Mouse (Mus musculus): ENCODE measurements at regions not wholly inside any gene's neighbourhood (a gene's known extent, or its start where the extent isn't known, plus 50 kb on each side); places are given as distances from the start of the nearest gene placed in this dataset.
A peak's percentile ranks its signal among the peaks of the same experiment; 100 is the strongest.

DNA sequence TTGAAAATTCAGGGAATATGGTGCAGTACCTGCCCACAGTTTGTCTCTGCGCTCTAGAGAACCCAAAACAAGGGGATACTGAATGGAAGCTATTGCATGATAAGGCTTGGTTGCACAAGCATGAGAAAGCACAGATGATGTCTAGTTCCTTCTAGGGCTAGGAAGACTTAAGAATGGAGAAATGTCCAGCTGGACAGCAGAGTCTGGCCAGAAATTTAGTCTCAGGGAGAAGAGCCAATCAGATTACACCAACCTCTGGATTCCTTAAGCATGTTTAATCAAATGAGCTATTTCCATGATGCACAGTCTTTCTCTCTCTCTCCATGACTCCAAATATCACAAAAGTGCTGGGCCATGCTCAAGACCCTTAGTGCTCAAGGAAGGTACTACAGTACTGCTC is 147.8 kb downstream of the Lurap1l start:
- TF ChIP-seq CTCF (IDR thresholded peaks at IDR 0.05) (0 out of 2 replicates have a peak, but pooled peaks have one; percentile 5), EP300 (IDR thresholded peaks at IDR 0.05; ENCODE audit: insufficient read depth, low read depth, low read length) (no peak)
